Mouse (Mus musculus): ENCODE data around the gene Cdh6. TPM values are rescaled to one million over a fixed set of nuclear protein-coding genes. Genes with fewer than 3 reads are reported as not detected.

The Cdh6 gene
- total RNA-seq, 2 experiments from 2014 or later = not detected

DNA sequence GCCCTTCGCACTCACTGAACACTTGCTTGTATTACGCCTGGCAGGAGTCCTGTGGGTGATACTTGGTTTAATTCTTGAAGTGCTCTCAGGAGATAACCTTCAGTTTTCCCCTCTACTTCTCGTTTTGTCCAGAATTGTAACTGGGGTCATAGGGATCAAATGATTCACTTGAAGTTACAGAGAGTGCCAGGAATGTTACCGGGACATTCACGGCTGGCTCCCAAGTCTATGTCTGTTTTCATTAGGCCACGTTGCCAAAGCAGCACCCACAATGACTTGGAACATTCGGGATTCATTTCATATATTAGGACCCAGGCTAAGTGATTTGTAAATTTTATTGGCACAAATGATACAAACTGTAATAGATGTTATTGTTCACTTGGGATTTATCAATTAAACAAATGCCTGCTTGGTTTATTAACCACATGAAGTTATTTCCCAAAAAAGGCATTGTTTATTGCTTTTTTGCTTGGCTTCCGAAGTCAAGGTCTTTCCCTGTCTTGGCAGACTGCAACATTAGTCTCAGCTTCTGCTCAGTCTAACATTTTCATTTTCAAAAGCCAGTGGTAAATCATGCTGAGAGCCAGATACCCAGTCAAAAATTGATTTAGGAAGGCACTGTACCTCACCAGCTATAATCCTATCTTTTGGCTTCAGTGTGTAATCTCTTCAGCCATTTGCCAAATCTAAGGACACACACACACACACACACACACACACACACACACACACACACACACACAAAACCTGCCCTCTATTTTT, 96.4 kb downstream of the Cdh6 start:
- no peak for ATAC-seq (replicated peaks; ENCODE audit: low FRiP score, poor library complexity, severe bottlenecking)

DNA sequence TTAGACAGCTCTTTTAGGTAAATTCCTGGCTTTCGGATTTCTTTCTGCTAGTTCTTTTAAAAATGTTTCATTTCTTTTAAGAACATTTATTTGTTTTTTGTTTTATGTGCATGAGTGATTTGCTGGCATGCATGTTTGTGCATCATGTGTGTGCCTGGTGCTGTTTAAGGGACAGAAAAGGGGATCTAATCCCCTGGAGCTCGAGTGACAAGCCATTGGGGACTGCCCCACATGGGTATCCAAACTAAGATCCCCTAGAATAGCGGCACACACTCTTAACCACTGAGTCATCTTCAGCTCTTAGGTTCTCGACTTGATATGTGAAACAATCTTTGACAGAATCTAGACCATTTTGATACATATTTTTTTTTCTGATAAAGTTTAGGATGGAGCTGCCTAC, 99.4 kb downstream of the Cdh6 start:
- ATAC-seq (replicated peaks; ENCODE audit: low FRiP score, poor library complexity, severe bottlenecking) = no peak

DNA sequence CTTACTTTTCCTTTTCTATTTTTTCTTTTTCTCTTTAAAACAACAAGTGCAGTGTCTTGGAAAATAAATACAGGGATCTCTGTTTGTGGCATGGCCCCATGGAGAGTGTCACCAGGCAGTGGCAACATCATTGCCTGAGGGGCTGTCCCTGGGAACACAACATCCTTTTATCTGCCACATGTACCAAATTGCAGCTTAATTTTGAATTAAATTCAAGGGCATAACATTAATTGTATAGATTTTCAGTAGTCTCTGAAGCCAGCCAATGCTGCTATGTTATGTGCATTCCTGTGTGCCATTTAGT, 105.3 kb downstream of the Cdh6 start:
- no peak for ATAC-seq (replicated peaks; ENCODE audit: low FRiP score, poor library complexity, severe bottlenecking)

DNA sequence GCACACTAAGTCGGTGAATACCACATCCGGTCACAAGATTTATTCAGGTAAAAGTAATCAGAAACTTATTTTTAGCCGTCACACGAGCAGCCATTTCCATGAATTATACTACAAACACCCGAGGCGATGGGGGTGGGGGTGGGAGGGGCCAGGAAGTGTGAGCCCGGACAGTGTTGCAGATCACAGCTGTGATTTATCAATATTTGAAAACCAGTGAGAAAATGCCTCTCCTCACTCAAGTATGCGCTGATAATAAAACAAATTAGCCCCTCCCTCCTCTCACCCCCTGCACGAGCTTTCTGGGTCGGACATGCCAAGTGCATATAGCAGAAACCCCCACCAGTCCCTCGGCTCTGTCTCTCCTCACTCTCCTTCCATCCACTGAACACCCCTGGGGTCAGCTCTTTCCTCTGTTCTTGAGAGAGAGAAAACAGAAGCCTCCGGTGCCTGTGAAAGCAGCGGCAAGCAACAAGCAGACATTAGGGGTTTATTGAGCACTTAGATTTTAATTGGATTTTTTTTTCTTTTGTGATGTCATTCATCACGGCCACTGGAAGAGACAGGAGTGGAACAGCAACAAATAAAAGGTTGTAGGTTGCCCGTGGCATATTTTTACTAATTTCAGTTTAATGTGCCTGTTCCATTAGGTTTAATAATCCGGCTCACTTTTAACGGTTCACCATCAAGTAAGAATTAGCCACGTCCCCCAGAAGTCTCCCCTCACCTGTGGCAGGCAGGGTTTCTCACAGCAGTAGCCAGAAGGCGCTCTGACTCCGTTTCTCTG, 105.9 kb downstream of the Cdh6 start:
- ATAC-seq (replicated peaks; ENCODE audit: low FRiP score, poor library complexity, severe bottlenecking) = no peak

DNA sequence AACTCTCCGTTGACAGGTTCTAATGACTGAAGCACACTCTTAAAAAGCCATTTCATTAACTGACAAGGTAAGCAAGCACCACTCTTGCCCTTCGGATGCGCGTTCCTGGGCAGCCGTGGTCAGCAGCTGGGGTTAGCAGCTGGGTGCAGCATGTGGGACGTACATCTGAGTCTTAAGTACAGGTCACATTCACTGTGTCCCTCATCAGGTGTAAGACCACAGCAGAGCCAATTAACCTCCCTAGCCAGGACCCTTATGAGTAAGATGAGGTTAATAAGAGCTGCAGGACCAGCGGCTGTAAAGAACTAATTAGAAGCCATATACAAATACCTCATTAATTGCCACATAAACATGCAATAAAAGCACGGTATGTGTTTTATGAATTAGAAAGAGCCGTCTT, 106.7 kb downstream of the Cdh6 start:
- ATAC-seq (replicated peaks; ENCODE audit: low FRiP score, poor library complexity, severe bottlenecking) = no peak

DNA sequence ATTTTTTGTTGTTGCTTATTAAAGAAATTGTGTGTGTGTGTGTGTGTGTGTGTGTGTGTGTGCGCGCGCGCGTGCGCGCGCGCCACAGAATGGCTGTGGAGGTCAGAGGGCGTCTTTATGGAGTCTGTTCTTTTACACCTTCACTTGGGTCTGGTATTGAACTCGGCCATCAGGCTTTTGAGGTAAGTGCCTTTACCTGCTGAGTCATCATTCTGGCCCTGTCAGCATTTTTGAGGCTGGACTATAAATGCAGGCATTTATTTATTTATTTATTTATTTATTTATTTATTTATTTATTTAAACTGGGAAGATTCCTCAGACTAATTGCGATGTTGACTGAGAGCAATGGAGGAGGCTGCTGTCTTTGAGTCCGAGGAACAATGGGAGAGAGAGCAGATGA, 109.8 kb downstream of the Cdh6 start:
- no peak for ATAC-seq (replicated peaks; ENCODE audit: low FRiP score, poor library complexity, severe bottlenecking)

DNA sequence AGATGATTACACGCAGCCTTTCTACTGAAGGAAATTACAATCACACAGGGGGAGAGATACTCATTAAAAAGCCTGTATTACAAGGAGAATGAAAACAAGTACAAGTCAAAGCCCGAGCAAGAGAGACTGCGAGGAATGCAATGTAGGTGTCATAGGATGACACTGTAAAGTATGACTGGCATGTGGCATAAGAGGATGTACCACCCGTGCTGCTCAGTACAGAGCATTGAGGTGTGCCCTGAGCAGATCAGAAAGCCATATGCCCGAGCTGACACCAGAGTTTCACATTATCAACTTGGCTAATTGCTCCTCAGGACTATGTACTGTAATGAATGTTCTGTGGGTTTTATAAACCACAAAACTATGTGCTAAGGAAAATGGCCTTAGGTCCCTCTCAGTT, 115.7 kb downstream of the Cdh6 start:
- ATAC-seq (replicated peaks; ENCODE audit: low FRiP score, poor library complexity, severe bottlenecking) = no peak

DNA sequence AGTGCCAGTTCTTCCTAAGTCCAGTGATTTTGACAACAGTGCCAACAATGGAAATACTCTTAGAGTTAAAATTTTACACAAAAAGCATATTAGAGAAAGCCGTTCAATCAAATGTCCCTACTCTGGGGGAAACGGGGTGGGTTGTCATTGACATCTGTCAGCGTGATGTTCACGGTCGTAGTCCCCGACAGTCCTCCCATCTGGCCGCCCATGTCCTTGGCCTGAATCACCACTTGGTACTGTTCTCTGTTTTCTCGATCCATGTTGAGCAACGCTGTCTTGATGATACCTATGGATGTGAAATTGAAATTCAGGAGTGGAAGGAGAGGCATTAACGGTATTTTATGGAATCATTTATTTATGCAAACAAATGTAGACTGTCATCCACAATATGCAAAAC, 116.2 kb downstream of the Cdh6 start:
- ATAC-seq (replicated peaks; ENCODE audit: low FRiP score, poor library complexity, severe bottlenecking) = no peak

DNA sequence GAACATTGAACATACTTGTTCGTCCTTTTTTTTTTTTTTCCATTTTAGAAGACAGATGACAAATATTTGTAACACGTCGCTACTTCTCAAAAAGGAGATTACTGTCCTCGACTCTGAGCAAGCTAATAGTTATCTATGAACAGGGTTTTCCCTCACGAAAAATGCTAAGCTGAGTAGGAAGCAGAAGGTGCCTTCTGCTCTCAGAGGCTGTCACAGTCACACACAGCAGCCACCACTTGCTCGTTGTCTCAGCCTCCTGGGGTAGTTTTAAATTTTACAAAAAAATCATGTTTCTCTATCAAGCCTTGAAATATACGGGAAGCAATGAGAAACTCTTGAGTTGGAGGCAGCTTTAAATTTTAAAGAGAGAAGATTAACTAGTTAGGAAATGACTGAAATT, 125.6 kb downstream of the Cdh6 start:
- ATAC-seq (replicated peaks; ENCODE audit: low FRiP score, poor library complexity, severe bottlenecking) = no peak

DNA sequence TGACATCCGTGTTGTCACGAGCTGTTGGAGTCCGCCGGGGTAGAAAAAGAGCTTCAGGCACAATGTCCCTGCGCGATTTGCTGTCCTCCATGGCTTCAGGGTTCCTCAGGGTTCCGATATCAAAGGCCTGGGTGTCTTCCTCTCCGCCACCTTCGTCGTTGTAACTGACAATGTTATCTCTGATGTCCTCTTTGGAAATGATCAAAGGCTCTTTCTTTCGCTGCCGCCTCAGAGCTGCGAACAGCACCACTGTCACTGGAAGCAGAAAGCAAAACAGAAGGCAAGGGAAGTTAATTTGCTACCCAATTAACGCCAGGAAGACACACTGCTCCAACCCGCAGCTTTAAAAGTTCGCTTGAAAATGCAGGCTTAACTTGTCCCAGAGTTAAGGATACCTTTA, 139.0 kb downstream of the Cdh6 start:
- no peak for ATAC-seq (replicated peaks; ENCODE audit: low FRiP score, poor library complexity, severe bottlenecking)

DNA sequence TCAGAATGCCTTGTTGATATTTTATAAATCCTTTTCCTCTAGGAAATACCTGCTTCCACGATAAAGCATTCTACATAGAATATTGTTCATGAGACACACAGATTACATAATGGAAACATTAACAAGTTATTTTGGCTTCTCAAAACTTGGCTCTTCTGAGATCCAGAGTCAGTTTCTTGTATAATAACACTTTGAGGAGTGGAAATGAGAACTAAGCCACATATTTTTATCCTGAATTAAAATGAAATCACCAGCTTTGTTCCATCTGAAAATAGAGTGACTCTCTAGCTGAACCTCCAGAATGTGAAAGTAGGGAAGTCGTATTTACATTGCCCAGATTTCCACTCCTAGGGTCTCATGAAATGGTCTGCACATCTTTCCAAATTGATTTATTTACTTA, 142.8 kb downstream of the Cdh6 start:
- ATAC-seq (replicated peaks; ENCODE audit: low FRiP score, poor library complexity, severe bottlenecking) = no peak

DNA sequence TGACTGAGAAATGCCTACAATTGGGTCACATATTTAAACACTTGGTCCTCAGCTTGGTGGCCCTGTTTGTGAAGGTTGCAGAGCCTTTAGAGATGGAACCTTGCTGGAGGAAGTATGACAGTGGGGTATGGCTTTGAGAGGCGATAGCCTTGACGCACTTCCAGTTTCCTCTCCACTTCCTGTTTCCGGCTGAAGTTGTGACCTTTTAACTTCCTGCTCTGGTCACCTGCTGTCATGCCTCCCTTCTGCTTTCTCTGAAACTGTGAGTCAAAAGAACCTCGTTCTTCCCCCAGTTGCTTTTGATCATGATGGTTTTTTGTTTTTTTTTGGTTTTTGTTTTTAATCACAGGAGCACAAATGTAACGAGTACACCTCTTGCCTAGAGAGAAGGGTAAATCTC, 146.0 kb downstream of the Cdh6 start:
- ATAC-seq (replicated peaks; ENCODE audit: low FRiP score, poor library complexity, severe bottlenecking) = no peak

DNA sequence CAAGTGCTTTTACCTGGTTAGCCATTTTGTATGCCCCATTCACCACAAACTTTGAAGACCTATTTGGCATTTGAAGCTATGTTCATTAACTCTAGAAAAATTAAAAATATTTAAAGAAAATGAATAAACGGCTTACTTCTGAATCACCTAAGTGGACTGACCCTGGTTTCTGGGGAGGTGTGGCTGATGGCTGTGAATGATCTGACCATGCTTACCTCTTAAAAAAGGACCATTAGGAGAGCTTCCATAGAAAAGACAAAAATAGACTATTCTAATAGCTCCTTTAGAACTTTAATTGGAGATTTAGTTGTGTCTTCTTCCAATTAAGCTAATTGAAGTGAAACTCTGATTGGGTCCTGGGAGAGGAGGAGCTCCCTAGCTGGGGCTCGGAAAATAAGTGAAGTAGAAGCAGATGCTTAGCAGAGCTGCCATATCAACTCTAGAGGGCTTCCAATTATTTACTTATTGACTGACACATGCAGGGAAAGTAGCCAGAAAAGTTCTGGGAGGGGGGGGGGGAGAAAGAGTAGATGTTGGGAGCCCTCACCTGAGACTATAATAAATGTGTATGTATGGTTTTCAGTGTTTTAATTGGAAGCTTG, 156.6 kb downstream of the Cdh6 start:
- ATAC-seq (replicated peaks; ENCODE audit: low FRiP score, poor library complexity, severe bottlenecking) = no peak

DNA sequence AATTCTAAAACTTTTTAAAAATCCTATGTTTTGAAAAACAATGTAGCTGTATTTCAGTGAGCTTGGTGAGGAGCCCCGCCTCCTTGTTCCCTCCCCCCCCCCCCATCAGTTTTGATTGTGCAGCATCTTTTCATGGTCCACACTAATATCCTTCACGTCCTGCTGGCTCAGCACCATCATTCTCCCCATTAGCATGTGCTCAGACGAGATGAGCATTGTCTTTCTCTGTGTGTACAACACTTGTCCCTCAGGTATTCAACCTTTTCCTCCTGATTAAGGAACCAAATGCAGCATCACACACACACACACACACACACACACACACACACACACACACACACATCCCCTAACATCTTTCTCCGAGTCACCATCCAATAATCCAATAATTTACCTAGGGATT, 164.7 kb downstream of the Cdh6 start:
- no peak for ATAC-seq (replicated peaks; ENCODE audit: low FRiP score, poor library complexity, severe bottlenecking)

DNA sequence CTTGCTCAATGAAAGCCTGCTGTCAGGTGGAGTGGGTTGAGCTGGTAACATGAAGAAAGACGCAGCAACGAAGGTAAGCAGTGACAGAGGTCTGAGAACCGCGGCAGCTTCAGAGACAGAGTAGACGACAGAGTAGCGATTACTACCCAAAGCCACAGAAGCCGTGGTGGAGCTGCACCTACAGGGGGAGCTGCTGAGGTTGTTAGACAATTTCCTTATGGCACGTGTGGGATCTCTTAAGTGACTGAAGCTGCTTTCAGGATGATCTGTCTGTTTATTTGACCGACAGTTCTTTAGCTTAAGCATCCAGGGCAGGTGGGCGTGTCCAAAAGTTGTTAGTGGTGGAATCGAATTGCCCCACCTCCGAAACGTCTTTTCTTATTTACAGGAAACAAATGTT, 167.5 kb downstream of the Cdh6 start:
- no peak for ATAC-seq (replicated peaks; ENCODE audit: low FRiP score, poor library complexity, severe bottlenecking)

DNA sequence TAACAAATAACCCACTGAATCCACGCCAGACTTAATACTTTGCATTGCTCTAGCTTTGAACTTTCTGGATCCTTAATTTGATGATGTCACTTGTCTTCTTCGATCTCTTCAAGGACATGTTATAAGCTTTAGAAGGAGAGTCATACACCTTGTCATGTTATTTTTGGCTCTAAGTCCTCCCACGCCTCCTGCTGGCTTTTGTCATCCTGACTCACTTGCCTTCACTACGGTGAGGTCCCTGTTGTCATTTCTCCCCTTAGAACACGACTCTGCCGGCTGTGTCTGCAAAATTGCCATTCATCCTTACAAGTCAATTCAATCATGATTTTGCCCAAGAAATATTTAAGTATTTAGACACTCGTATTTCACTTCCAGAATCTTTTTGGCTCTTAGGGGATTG, 171.9 kb downstream of the Cdh6 start:
- ATAC-seq (replicated peaks; ENCODE audit: low FRiP score, poor library complexity, severe bottlenecking) = no peak

DNA sequence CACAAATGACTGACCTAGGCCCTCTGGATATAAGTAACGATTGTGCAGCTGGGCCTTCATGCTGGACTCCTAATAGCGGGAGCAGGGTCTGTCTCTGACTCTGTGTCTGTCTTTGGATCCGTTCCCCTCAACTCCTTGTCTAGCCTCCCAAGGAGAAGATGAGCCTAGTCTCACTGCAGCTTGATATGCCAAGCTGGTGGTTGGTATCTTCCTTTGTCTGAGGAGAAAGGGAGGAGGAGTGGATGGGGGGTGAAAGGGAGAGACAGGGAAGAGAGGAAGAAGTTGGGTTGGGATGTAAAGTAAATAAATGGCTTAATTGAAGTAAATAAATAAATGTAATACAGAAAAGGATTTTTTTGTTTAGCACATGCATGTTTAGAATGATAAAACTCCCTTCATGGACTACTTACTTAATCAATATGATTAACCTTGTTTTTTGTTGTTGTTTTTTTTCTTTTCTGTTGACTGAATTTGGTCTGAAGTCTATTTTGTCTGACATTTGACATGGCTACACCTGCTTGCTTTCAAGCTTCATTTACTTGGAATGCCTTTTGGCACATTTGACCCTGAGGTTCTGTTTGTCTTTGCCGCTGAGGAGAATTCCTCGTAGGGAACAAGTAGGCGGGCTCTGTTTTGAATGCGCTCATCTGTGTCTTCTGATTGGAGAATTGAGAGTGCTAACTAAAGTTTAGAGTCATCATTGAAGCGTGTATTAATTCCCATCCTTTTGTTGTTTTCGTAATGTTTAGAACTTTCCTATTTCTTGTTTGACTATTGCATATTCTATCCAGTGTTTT, 178.7 kb downstream of the Cdh6 start:
- ATAC-seq (replicated peaks; ENCODE audit: low FRiP score, poor library complexity, severe bottlenecking) = no peak
